Mouse (Mus musculus): ENCODE results near the gene Recql.

- no peak for TF ChIP-seq USF1 (IDR thresholded peaks at IDR 0.05; ENCODE audit: low read depth)
- TF ChIP-seq CTCF (IDR thresholded peaks at IDR 0.05; ENCODE audit: control insufficient read depth, insufficient read depth, insufficient read length), result no peak
- no peak for TF ChIP-seq MAX (IDR thresholded peaks at IDR 0.05)
- no peak for TF ChIP-seq MYOG (IDR thresholded peaks at IDR 0.05; ENCODE audit: control insufficient read depth, extremely low read depth, insufficient read length)
- TF ChIP-seq FOSL1 (IDR thresholded peaks at IDR 0.05; ENCODE audit: insufficient read depth, low read length, poor library complexity, severe bottlenecking), result peak; percentile 46
- no peak for TF ChIP-seq CEBPB (IDR thresholded peaks at IDR 0.05; ENCODE audit: low read depth)
- TF ChIP-seq MYOD1 (IDR thresholded peaks at IDR 0.05; ENCODE audit: control insufficient read depth, insufficient read length, low read depth), result no peak
Observed at GRCm38 (mm10) chr6:142367565-142367964, 19.3 kb downstream of the Recql start.
